Mouse (Mus musculus) spleen, adult 2 months (tissue): Measurements from ENCODE around the gene Fam174a.

Source experiments
- CTCF ChIP-seq: fragments of 200-500 bp; IDR thresholded peaks from 2 replicates; pipeline ENCODE4 v1.5.1; 2011; ENCODE audit warnings: mild to moderate bottlenecking, inconsistent platforms; ENCODE audit not compliant: insufficient read depth, insufficient read length, insufficient replicate concordance; ENCODE audit errors: extremely low read depth
- POLR2A ChIP-seq: fragments of 200-500 bp; IDR thresholded peaks from 2 replicates; pipeline ENCODE4 v1.6.1; 2011; ENCODE audit warnings: low read depth, low read length, inconsistent platforms

DNA sequence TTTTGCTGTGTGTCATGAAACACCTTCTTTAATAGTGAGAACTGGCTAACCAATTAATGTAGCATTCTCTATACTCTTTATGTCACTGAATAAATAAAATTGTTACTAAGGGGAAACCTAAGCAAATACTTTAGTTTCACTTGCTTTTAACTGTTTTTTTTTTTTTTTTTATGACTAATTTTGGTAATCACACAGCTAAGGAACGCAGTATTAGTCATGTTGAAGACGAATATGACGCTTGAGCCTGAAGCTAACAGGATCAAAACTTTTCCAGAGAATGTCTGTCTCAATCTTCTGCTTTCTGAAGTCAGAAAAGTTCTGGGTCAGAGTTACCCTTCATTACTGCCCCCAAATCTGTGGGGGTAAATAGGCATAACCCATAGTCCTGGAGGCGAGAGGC lies 54.3 kb downstream of the Fam174a start:
- TF ChIP-seq POLR2A (no peak), CTCF (no peak)
